Mouse (Mus musculus): ENCODE measurements around the gene Aff3.

The Aff3 gene

DNA sequence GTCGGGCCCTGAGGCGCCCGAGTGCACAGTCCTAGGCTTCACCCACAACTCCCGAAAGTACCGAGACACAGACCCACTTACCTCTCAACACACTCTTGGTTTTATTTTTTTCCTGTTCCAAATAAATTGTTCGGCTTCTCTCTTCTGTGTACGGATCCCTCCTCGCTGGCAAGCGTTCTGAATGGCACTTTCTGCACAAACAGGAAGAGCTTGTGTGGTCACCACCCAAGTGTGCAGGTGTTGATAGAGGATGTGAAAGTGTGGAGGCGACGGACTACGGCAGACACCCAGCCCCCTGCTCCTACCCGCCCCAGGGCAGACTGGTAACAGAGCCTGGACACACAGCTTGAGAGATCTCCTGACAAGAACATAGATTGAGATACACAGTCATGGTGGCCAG is at the start of gene Aff3:
TSS of gene Aff3 (minus strand) at position 179 of the 400 bp plus-strand sequence.
- DNase-seq (ENCODE audit: low spot score): no peak

GRCm38 (mm10) chr1:38700646-38701045 is 35.9 kb upstream of the Aff3 start:
- DNase-seq (ENCODE audit: low spot score): no peak

DNA sequence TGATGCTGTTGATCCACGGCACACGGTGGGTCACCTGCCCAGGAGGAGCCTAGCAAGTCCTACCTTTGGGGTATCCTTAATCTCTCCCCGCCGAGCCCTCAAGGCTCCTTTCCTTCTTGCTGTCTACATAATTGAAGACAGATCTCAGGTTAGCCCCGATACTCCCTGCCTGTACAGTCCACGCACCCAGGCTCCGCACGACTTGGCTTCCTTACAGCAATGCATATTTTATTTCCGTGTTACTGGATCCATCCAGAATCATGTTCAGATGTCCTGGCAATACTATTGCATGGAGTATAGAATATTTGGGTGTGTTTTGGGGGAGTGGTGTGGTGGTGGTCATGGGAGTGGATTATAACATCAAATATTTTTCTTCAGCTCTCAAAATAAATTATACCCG is 34.5 kb upstream of the Aff3 start:
- no peak for DNase-seq (ENCODE audit: low spot score)

- no peak for DNase-seq (ENCODE audit: low spot score)
These were observed 31.3 kb upstream of the Aff3 start for GRCm38 (mm10) chr1:38695812-38696681.

DNA sequence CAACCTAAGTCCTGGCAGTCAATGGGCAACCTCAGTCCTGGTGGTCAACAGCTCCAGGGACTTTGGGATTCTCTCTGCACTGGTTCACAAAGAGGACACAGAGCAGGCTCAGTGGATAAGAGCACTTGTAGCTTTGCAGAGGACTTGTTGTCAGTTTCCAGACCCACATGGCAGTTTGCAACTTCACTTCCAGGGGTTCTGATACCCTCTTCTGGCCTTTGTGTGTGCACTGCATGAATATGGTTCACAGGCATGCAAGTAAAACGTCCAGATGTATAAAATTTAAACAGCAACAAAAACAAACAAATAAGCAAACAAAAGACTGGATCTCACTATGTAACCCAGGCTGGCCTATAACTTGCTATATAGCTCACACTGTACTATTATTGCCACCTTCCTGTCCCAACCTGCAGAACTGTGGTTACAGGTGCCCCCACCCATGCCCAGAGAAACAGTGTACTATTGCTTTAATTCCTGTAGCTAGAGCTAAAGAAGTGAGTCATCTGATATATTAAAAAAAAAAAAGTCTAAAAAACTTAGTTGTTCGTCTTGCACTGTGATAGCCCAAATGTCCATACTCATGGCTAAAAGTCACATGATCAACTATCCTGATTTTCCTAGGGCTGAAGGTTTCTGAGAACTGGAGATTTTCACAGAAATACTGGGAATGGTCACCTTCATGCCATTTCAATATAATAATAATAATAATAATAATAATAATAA is 30.5 kb upstream of the Aff3 start:
- DNase-seq (ENCODE audit: low spot score): no peak

- DNase-seq (ENCODE audit: low spot score): no peak
These were observed 29.4 kb upstream of the Aff3 start for GRCm38 (mm10) chr1:38694142-38694541.

GRCm38 (mm10) chr1:38690471-38690870 is 25.7 kb upstream of the Aff3 start:
- DNase-seq (ENCODE audit: low spot score): no peak

GRCm38 (mm10) chr1:38688216-38688615 is 23.5 kb upstream of the Aff3 start:
- DNase-seq (ENCODE audit: low spot score): no peak

GRCm38 (mm10) chr1:38685706-38686105 is 21.0 kb upstream of the Aff3 start:
- no peak for DNase-seq (ENCODE audit: low spot score)

GRCm38 (mm10) chr1:38683158-38683721 is 18.5 kb upstream of the Aff3 start:
- no peak for DNase-seq (ENCODE audit: low spot score)

- DNase-seq (ENCODE audit: low spot score): no peak
These were observed 15.1 kb upstream of the Aff3 start for GRCm38 (mm10) chr1:38679890-38680289.

DNA sequence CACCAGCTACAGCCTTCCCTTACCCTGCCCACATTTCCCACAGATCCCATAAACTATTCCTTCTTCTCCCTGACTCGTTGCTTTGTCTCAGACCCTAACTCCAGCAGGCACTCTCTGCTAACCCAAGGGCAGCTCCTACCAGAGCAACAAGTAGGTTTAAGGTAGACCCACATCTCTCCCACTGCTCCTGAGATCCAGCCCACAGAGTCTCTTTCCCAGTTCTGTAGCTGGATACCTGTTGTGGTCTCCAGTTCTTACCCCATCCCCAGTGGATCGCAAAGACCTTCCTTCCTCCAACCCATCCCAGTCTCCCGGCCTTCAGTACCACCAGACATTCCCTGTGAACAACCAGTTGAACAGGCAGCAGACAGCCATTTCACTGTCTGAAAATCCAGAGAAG is 7.0 kb upstream of the Aff3 start:
- DNase-seq (ENCODE audit: low spot score): no peak

DNA sequence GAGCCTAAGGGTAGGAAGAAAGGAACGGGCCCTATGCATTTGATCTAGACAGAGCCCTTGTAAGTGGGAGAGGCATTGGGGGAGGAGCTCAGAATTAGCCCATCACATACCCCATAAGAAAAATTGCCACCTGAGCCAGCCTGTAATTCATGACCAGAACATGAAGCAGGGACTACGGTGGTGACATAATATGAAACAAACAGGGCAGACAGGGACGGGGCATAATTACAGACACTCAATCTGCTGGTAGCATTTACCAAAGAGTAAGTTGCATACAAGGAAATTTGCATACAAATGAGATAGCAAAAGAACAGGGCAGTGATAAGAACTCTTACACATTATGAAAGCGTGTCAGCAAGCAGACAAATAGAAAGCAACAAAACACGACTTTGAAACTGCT is 6.3 kb upstream of the Aff3 start:
- no peak for DNase-seq (ENCODE audit: low spot score)

- no peak for DNase-seq (ENCODE audit: low spot score)
These were observed 3.6 kb upstream of the Aff3 start for GRCm38 (mm10) chr1:38668327-38668726.

DNA sequence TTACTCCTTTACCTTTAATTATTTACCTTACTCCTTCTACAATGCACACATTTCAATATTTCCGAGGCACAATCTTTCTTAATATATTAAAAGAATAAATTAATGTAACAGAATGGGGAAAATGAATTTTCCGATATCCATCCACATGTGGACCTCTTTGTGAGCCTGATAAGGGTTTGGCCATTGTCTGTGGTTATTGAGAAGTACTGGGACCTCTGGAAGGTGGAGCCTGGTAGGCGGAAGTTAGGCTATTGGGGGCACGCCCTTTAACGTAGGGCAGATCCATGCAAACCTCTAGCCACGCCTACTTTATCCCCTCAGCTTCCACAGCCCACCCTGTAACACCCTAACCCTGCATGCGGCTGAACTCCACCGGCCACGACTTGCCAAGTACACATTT is 3.1 kb upstream of the Aff3 start:
- no peak for DNase-seq (ENCODE audit: low spot score)

DNA sequence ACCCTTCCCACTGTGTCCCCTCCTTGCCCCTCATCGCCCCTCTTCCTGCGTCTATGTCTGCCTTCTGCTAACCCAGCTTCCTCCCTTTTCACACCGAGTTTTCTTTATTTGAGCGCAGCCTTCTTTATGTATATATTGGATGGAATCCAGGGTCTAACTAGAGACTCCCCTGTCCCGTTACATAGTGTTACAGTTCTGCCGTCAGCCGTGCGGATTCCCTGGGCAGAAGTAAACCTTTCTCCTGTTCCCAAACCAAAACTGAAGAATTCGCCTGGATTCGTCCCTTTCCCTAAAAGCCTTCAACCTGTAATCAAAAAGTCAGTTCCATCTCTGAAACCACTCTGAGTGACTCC is 2.0 kb upstream of the Aff3 start:
- DNase-seq (ENCODE audit: low spot score): no peak

- no peak for DNase-seq (ENCODE audit: low spot score)
These were observed 1.5 kb upstream of the Aff3 start for GRCm38 (mm10) chr1:38666111-38666765.

DNA sequence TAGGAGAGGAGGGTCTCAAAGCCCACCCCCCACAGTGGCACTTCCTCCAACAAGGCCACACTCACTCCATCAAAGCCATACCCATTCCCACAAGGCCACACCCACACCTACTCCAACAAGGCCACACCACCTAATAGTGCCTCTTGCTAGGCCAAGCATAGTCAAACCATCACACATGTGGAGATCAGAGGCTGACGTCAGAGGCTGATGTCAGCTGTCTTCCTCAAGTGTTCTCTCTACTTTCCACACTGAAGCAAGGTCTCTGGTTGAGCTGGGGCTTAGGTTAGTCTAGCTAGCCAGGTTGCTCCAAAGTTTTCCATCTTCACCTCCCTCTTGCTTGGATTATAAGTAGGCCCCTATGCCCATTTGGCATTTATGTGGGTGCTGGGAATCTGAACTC is 856 bp upstream of the Aff3 start:
- no peak for DNase-seq (ENCODE audit: low spot score)

- no peak for DNase-seq (ENCODE audit: low spot score)
These were observed 494 bp downstream of the Aff3 start for GRCm38 (mm10) chr1:38664261-38664660.

DNA sequence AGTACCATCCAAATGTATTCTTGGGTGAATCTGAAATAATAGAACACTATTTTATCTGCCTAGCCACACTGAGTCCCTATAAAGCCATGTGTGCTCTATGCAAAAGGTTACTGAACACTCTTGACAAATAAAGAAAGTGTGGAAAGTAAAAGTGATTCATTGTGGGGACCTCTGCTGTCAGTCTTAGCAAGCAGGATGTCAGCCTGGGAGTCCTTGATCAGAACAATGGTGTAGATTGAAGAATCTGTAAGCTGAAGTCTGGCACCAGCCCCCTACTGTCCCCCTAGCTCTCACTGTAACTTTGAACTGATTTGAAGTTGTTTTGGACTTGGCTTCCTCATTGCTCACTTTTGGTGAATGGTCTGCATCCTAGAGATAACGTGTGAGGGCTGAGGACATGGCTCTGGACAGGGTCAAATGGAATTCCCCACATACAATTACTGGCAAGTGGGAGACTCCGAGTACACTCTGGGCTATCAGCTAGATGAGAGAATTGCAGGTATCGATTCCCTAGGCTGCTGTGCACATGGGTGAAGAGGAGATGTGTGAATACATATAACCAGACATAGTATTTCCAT is 2.0 kb downstream of the Aff3 start:
- no peak for DNase-seq (ENCODE audit: low spot score)

DNA sequence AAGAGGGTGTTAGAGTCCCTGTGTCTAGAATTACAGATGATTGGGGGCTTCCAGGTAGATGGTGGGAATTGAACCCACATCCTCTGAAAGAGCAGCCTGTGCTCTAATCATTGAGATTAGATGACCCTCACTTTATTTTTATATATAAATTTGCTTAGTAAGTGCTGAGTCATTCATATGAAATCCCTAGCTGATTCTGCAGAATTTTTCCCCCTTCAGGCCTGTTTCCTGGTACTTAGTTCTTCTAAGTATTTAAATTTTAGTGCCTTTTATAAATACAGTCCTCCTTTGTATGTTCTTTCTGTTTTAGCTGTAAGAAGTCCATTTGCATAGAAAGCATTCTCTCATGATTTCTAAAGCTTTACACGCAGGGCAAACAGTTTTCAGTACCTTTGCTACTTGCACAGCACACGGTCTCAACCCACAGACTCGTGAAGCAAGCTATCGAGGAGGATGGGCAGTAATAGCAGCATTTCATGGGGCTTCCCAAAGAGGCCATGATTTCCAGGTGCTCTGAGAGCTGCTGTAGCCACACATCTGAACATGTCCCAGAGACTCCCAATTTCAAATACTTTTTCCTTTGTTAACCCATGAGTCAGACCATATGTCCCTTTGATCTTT is 5.7 kb downstream of the Aff3 start:
- DNase-seq (ENCODE audit: low spot score): no peak

DNA sequence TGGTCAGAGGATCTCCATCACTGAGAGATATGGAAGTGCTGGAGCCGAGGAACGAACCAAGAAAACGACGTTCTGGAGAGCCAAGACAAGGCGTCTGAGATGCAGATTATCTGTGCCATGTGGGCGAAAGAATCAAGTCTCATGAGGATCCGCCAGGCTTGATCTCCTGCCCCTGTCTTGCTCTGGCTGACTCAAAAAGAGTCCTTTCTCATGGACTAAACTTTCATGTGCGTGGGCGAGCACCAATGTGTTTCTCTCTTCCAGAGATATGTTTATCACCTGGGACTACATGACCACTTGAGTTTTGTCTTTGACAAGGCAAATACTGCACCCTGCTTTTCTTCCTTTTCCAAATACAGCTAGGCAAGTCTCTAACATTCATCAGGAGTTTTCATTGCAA is 6.4 kb downstream of the Aff3 start:
- no peak for DNase-seq (ENCODE audit: low spot score)

Measured in MN1 (cell line).